Mouse (Mus musculus): Measurements from ENCODE around the gene Ankmy2. TPM values are rescaled to one million over a fixed set of nuclear protein-coding genes. Genes with fewer than 3 reads are reported as not detected.
A peak's percentile ranks its signal among the peaks of the same experiment; 100 is the strongest.

Gene Ankmy2
- polyA plus RNA-seq, 1 experiment = 16.9 TPM

- 53% methylated on average over 19 of the region's 19 CpGs for WGBS
- no peaks in the 10 kb centered on the region for H3K36me3 ChIP-seq (ENCODE audit: control insufficient read depth, insufficient read depth, low read length)
- H3K4me1 ChIP-seq (ENCODE audit: control insufficient read depth, insufficient read depth, low read length) = no peaks in the 10 kb centered on the region
- H3K4me3 ChIP-seq (ENCODE audit: insufficient read depth, low read depth, low read length) = peak overlapping the region; percentile 29
- TF ChIP-seq CTCF (conservative IDR thresholded peaks at IDR 0.05; ENCODE audit: insufficient read depth, insufficient read length, low read depth, low read length) = no peak
- TF ChIP-seq POLR2A (IDR thresholded peaks at IDR 0.05; ENCODE audit: low read depth, low read length) = no peak
- no peak overlapping the region for H3K27ac ChIP-seq (ENCODE audit: insufficient read depth, low read depth, low read length)
- no peak for DNase-seq
- H3K27me3 ChIP-seq (replicated peaks; ENCODE audit: control insufficient read depth, insufficient read depth, low read length) = no peaks in the 10 kb centered on the region
Observed at GRCm38 (mm10) chr12:36208456-36208855, 51.5 kb downstream of the Ankmy2 start.

- no peak for DNase-seq
- WGBS = 84% methylated on average over 4 of the region's 4 CpGs
- Histone ChIP-seq H3K36me3 (ENCODE audit: control insufficient read depth, insufficient read depth, low read length) (no peaks in the 10 kb centered on the region), H3K4me3 (ENCODE audit: insufficient read depth, low read depth, low read length) (no peak overlapping the region), H3K27me3 (replicated peaks; ENCODE audit: control insufficient read depth, insufficient read depth, low read length) (no peaks in the 10 kb centered on the region), H3K27ac (ENCODE audit: insufficient read depth, low read depth, low read length) (no peak overlapping the region), H3K4me1 (ENCODE audit: control insufficient read depth, insufficient read depth, low read length) (no peaks in the 10 kb centered on the region)
- no peak for TF ChIP-seq POLR2A (IDR thresholded peaks at IDR 0.05; ENCODE audit: low read depth, low read length)
- TF ChIP-seq CTCF (conservative IDR thresholded peaks at IDR 0.05; ENCODE audit: insufficient read depth, insufficient read length, low read depth, low read length) = no peak
Observed at GRCm38 (mm10) chr12:36210096-36210495, 53.2 kb downstream of the Ankmy2 start.

- no peak overlapping the region for H3K4me3 ChIP-seq (ENCODE audit: insufficient read depth, low read depth, low read length)
- peaks cover 4% of the 10 kb centered on the region; the same call in 1 of the 2 replicates for H3K4me1 ChIP-seq (ENCODE audit: control insufficient read depth, insufficient read depth, low read length)
- no peaks in the 10 kb centered on the region for H3K36me3 ChIP-seq (ENCODE audit: control insufficient read depth, insufficient read depth, low read length)
- H3K27me3 ChIP-seq (replicated peaks; ENCODE audit: control insufficient read depth, insufficient read depth, low read length) = no peaks in the 10 kb centered on the region
- no peak for TF ChIP-seq CTCF (conservative IDR thresholded peaks at IDR 0.05; ENCODE audit: insufficient read depth, insufficient read length, low read depth, low read length)
- no peak for TF ChIP-seq POLR2A (IDR thresholded peaks at IDR 0.05; ENCODE audit: low read depth, low read length)
- no peak for DNase-seq
- no peak overlapping the region for H3K27ac ChIP-seq (ENCODE audit: insufficient read depth, low read depth, low read length)
- 47% methylated on average over 8 of the region's 8 CpGs for WGBS
Observed at GRCm38 (mm10) chr12:36214389-36215148, 57.7 kb downstream of the Ankmy2 start.

- TF ChIP-seq CTCF (conservative IDR thresholded peaks at IDR 0.05; ENCODE audit: insufficient read depth, insufficient read length, low read depth, low read length) = peak; percentile 83
- TF ChIP-seq POLR2A (IDR thresholded peaks at IDR 0.05; ENCODE audit: low read depth, low read length) = no peak
- H3K4me3 ChIP-seq (ENCODE audit: insufficient read depth, low read depth, low read length) = no peak overlapping the region
- H3K27me3 ChIP-seq (replicated peaks; ENCODE audit: control insufficient read depth, insufficient read depth, low read length) = no peaks in the 10 kb centered on the region
- DNase-seq = peak; percentile 59
- WGBS = 0% methylated on average over 1 of the region's 1 CpGs
- H3K4me1 ChIP-seq (ENCODE audit: control insufficient read depth, insufficient read depth, low read length) = peaks cover 4% of the 10 kb centered on the region; the same call in 1 of the 2 replicates
- H3K27ac ChIP-seq (ENCODE audit: insufficient read depth, low read depth, low read length) = no peak overlapping the region
- no peaks in the 10 kb centered on the region for H3K36me3 ChIP-seq (ENCODE audit: control insufficient read depth, insufficient read depth, low read length)
Observed at GRCm38 (mm10) chr12:36215149-36215480, 58.2 kb downstream of the Ankmy2 start.

GRCm38 (mm10) chr12:36216230-36216629 is 59.3 kb downstream of the Ankmy2 start:
- Histone ChIP-seq H3K4me3 (ENCODE audit: insufficient read depth, low read depth, low read length) (no peak overlapping the region), H3K27ac (ENCODE audit: insufficient read depth, low read depth, low read length) (no peak overlapping the region), H3K27me3 (replicated peaks; ENCODE audit: control insufficient read depth, insufficient read depth, low read length) (no peaks in the 10 kb centered on the region), H3K4me1 (ENCODE audit: control insufficient read depth, insufficient read depth, low read length) (peaks cover 4% of the 10 kb centered on the region; the same call in 1 of the 2 replicates), H3K36me3 (ENCODE audit: control insufficient read depth, insufficient read depth, low read length) (no peaks in the 10 kb centered on the region)
- TF ChIP-seq CTCF (conservative IDR thresholded peaks at IDR 0.05; ENCODE audit: insufficient read depth, insufficient read length, low read depth, low read length) (no peak), POLR2A (IDR thresholded peaks at IDR 0.05; ENCODE audit: low read depth, low read length) (no peak)
- WGBS = 71% methylated on average over 4 of the region's 4 CpGs
- no peak for DNase-seq

GRCm38 (mm10) chr12:36216905-36217304 is 60.0 kb downstream of the Ankmy2 start:
- TF ChIP-seq POLR2A (IDR thresholded peaks at IDR 0.05; ENCODE audit: low read depth, low read length) (no peak), CTCF (conservative IDR thresholded peaks at IDR 0.05; ENCODE audit: insufficient read depth, insufficient read length, low read depth, low read length) (no peak)
- no peaks in the 10 kb centered on the region for H3K36me3 ChIP-seq (ENCODE audit: control insufficient read depth, insufficient read depth, low read length)
- H3K27me3 ChIP-seq (replicated peaks; ENCODE audit: control insufficient read depth, insufficient read depth, low read length) = no peaks in the 10 kb centered on the region
- peaks cover 4% of the 10 kb centered on the region; the same call in 1 of the 2 replicates for H3K4me1 ChIP-seq (ENCODE audit: control insufficient read depth, insufficient read depth, low read length)
- DNase-seq = peak; percentile 17
- WGBS = 60% methylated on average over 10 of the region's 10 CpGs
- 0 out of 2 replicates have a peak overlapping the region, but pooled peaks have one; percentile 3 for H3K4me3 ChIP-seq (ENCODE audit: insufficient read depth, low read depth, low read length)
- H3K27ac ChIP-seq (ENCODE audit: insufficient read depth, low read depth, low read length) = no peak overlapping the region

GRCm38 (mm10) chr12:36224392-36224791 is 67.5 kb downstream of the Ankmy2 start:
- 52% methylated on average over 4 of the region's 4 CpGs for WGBS
- DNase-seq = peak; percentile 7
- Histone ChIP-seq H3K4me1 (ENCODE audit: control insufficient read depth, insufficient read depth, low read length) (no peaks in the 10 kb centered on the region), H3K27me3 (replicated peaks; ENCODE audit: control insufficient read depth, insufficient read depth, low read length) (no peaks in the 10 kb centered on the region), H3K27ac (ENCODE audit: insufficient read depth, low read depth, low read length) (no peak overlapping the region), H3K4me3 (ENCODE audit: insufficient read depth, low read depth, low read length) (no peak overlapping the region), H3K36me3 (ENCODE audit: control insufficient read depth, insufficient read depth, low read length) (no peaks in the 10 kb centered on the region)
- TF ChIP-seq POLR2A (IDR thresholded peaks at IDR 0.05; ENCODE audit: low read depth, low read length) (no peak), CTCF (conservative IDR thresholded peaks at IDR 0.05; ENCODE audit: insufficient read depth, insufficient read length, low read depth, low read length) (no peak)

Measured in kidney, adult 2 months (tissue).